Mouse (Mus musculus) heart, postnatal 0 days (tissue): Measurements from ENCODE around the gene Slc47a2. TPM values are rescaled to one million over a fixed set of nuclear protein-coding genes. Genes with fewer than 3 reads are reported as not detected.

ENCODE experiments used
- ATAC-seq: fragments of 200-750 bp; cut with Nextera tagmentation; 2 replicates; pipeline ENCODE4 v1.8.0; 2017; ENCODE audit warnings: low read depth, moderate number of reproducible peaks, moderate library complexity; ENCODE audit not compliant: insufficient read depth
- DNase-seq: peaks from one replicate; pipeline ENCODE4 v3.0.0-alpha.2; 2016; ENCODE audit warnings: low spot score
- H3K27ac ChIP-seq: fragments of 300-500 bp; sonication (generic); 2 replicates; pipeline ENCODE4 v1.5.1; 2014; ENCODE audit warnings: low read depth, mild to moderate bottlenecking
- H3K27me3 ChIP-seq: fragments of 300-500 bp; sonication (generic); 2 replicates; pipeline ENCODE4 v1.6.1; 2014; ENCODE audit warnings: low read length, mixed read lengths; ENCODE audit not compliant: control insufficient read depth, insufficient read depth
- H3K36me3 ChIP-seq: fragments of 300-500 bp; sonication (generic); replicated peaks from 2 replicates; pipeline ENCODE4 v1.6.1; 2014; ENCODE audit warnings: low read length, mixed read lengths; ENCODE audit not compliant: control insufficient read depth, insufficient read depth
- H3K4me1 ChIP-seq: fragments of 300-500 bp; sonication (generic); 2 replicates; pipeline ENCODE4 v1.6.1; 2014; ENCODE audit warnings: antibody characterized with exemption; ENCODE audit not compliant: control insufficient read depth, insufficient read depth
- H3K4me2 ChIP-seq: fragments of 300-500 bp; sonication (generic); 2 replicates; pipeline ENCODE4 v1.6.1; 2014; ENCODE audit warnings: low read depth, mild to moderate bottlenecking, low read length, moderate library complexity
- H3K4me3 ChIP-seq: fragments of 300-500 bp; sonication (generic); 2 replicates; pipeline ENCODE4 v1.5.1; 2014; ENCODE audit warnings: low read depth, low read length
- H3K9ac ChIP-seq: fragments of 300-500 bp; sonication (generic); replicated peaks from 2 replicates; pipeline ENCODE4 v1.6.1; 2014; ENCODE audit warnings: low read depth, low read length, mixed read lengths
- H3K9me3 ChIP-seq: fragments of 300-500 bp; sonication (generic); replicated peaks from 2 replicates; pipeline ENCODE4 v1.6.1; 2016; ENCODE audit warnings: low read length; ENCODE audit not compliant: control insufficient read depth
- CTCF ChIP-seq: IDR thresholded peaks from 2 replicates; pipeline ENCODE4 v1.5.1; 2016; ENCODE audit warnings: antibody characterized with exemption, control low read depth, low read depth
- EP300 ChIP-seq: IDR thresholded peaks from 2 replicates; pipeline ENCODE4 v1.6.1; 2016; ENCODE audit warnings: antibody characterized with exemption, low read depth
- WGBS: fragments of 180-500 bp; shearing (Covaris S2); extraction: QIAGEN DNeasy Blood & Tissue Kit; methylation state at CpG from one replicate; pipeline ENCODE4 v1.1.7; 2014; 5-methylcytosine and 5-hydroxymethylcytosine counted together
- polyA plus RNA-seq: library from polyadenylated mRNA; unstranded; fragments of >200 nt; fragmentation: Nextera tagmentation; extraction: Ambion mirVana; gene quantifications from 2 replicates; pipeline ENCODE4 v1.2.1, GENCODE M21; 2015
- total RNA-seq: library from RNA; depleted of rRNA; stranded (reverse); fragments of >200 nt; gene quantifications from 2 replicates; pipeline ENCODE4 v1.2.3, GENCODE M21; 2014; ENCODE audit warnings: low replicate concordance

Gene Slc47a2
- total and polyA plus RNA-seq, 2 experiments from 2014 or later, result 0.14 TPM; not detected in 1

GRCm38 (mm10) chr11:61354346-61354745 is 11.7 kb upstream of the Slc47a2 start:
- DNase-seq (no peak), ATAC-seq (no peak)
- TF ChIP-seq CTCF, result no peak
- TF ChIP-seq EP300, result no peak
- H3K4me3 ChIP-seq, result no peak overlapping the region
- H3K27me3 ChIP-seq, result no peaks in the 10 kb centered on the region
- H3K36me3 ChIP-seq, result no peaks in the 10 kb centered on the region
- H3K9ac ChIP-seq, result no peak overlapping the region
- H3K4me1 ChIP-seq, result no peaks in the 10 kb centered on the region
- WGBS, result 82% methylated on average over 6 of the region's 6 CpGs
- H3K4me2 ChIP-seq, result no peak overlapping the region
- no peak overlapping the region for H3K27ac ChIP-seq
- H3K9me3 ChIP-seq, result no peaks in the 10 kb centered on the region

- no peak for TF ChIP-seq EP300
- no peak for TF ChIP-seq CTCF
- no peak for ATAC-seq
- no peak for DNase-seq
These were observed 10.4 kb upstream of the Slc47a2 start for GRCm38 (mm10) chr11:61353038-61353437.

GRCm38 (mm10) chr11:61352138-61352651 is 9.5 kb upstream of the Slc47a2 start:
- H3K4me1 ChIP-seq, result no peaks in the 10 kb centered on the region
- peak; percentile 52 for TF ChIP-seq CTCF
- TF ChIP-seq EP300, result no peak
- ATAC-seq, result peak; percentile 62
- H3K4me3 ChIP-seq, result no peak overlapping the region
- H3K4me2 ChIP-seq, result no peak overlapping the region
- DNase-seq, result peak; percentile 37
- H3K36me3 ChIP-seq, result no peaks in the 10 kb centered on the region
- whole genome bisulfite sequencing, result 47% methylated on average over 9 of the region's 9 CpGs
- no peak overlapping the region for H3K9ac ChIP-seq
- H3K27ac ChIP-seq, result no peak overlapping the region
- no peaks in the 10 kb centered on the region for H3K27me3 ChIP-seq
- H3K9me3 ChIP-seq, result no peaks in the 10 kb centered on the region

More at GRCm38 (mm10) chr11:61353038-61353437, 10.4 kb upstream of the Slc47a2 start:
- no peaks in the 10 kb centered on the region for H3K4me1 ChIP-seq
- no peak overlapping the region for H3K9ac ChIP-seq
- 76% methylated on average over 2 of the region's 2 CpGs for WGBS
- H3K4me2 ChIP-seq, result no peak overlapping the region
- no peak overlapping the region for H3K27ac ChIP-seq
- H3K36me3 ChIP-seq, result no peaks in the 10 kb centered on the region
- no peaks in the 10 kb centered on the region for H3K9me3 ChIP-seq
- H3K27me3 ChIP-seq, result no peaks in the 10 kb centered on the region
- H3K4me3 ChIP-seq, result no peak overlapping the region

- 12% methylated on average over 8 of the region's 8 CpGs for WGBS
- TF ChIP-seq EP300 (no peak), CTCF (peak; percentile 93)
- ATAC-seq (peak; percentile 77), DNase-seq (peak; percentile 79)
- Histone ChIP-seq H3K4me2 (no peak overlapping the region), H3K4me1 (no peaks in the 10 kb centered on the region), H3K36me3 (no peaks in the 10 kb centered on the region), H3K27ac (no peak overlapping the region), H3K9ac (no peak overlapping the region), H3K27me3 (no peaks in the 10 kb centered on the region), H3K4me3 (no peak overlapping the region), H3K9me3 (no peaks in the 10 kb centered on the region)
These were observed 6.7 kb upstream of the Slc47a2 start for GRCm38 (mm10) chr11:61349337-61349736.

GRCm38 (mm10) chr11:61346133-61346532 is 3.5 kb upstream of the Slc47a2 start:
- WGBS, result 67% methylated on average over 8 of the region's 8 CpGs
- H3K4me2 ChIP-seq, result no peak overlapping the region

GRCm38 (mm10) chr11:61341971-61342370 is 689 bp downstream of the Slc47a2 start:
- ATAC-seq (no peak), DNase-seq (no peak)
- H3K4me3 ChIP-seq, result peak overlapping the region; percentile 42
- 21% methylated on average over 10 of the region's 10 CpGs for WGBS
- no peak overlapping the region for H3K27ac ChIP-seq
- TF ChIP-seq CTCF, result no peak
- TF ChIP-seq EP300, result no peak
- H3K27me3 ChIP-seq, result peaks cover 22% of the 10 kb centered on the region
- H3K4me1 ChIP-seq, result no peaks in the 10 kb centered on the region
- no peak overlapping the region for H3K9ac ChIP-seq
- H3K4me2 ChIP-seq, result peak overlapping the region; percentile 62
- H3K36me3 ChIP-seq, result peaks cover 8% of the 10 kb centered on the region; the same call in 1 of the 2 replicates
- H3K9me3 ChIP-seq, result no peaks in the 10 kb centered on the region

More at GRCm38 (mm10) chr11:61346133-61346532, 3.5 kb upstream of the Slc47a2 start:
- peaks cover 8% of the 10 kb centered on the region; the same call in 1 of the 2 replicates for H3K36me3 ChIP-seq
- TF ChIP-seq EP300 (no peak), CTCF (peak; percentile 7; the same call in 1 of the 2 replicates)
- H3K4me3 ChIP-seq, result no peak overlapping the region
- DNase-seq, result no peak
- no peak overlapping the region for H3K9ac ChIP-seq
- H3K4me1 ChIP-seq, result no peaks in the 10 kb centered on the region
- peaks cover 19% of the 10 kb centered on the region for H3K27me3 ChIP-seq
- no peak overlapping the region for H3K27ac ChIP-seq
- ATAC-seq, result no peak
- no peaks in the 10 kb centered on the region for H3K9me3 ChIP-seq
